Mouse (Mus musculus) stomach, postnatal 0 days (tissue): ENCODE measurements at regions not wholly inside any gene's neighbourhood (a gene's known extent, or its start where the extent isn't known, plus 50 kb on each side); places are given as distances from the start of the nearest gene placed in this dataset.

Source experiments
- CTCF ChIP-seq: IDR thresholded peaks from 2 replicates; pipeline ENCODE4 v1.5.1; 2016; ENCODE audit warnings: antibody characterized with exemption, low read depth, mild to moderate bottlenecking, moderate library complexity
- EP300 ChIP-seq: optimal IDR thresholded peaks from 2 replicates; pipeline ENCODE3; 2016; ENCODE audit warnings: antibody characterized with exemption

DNA sequence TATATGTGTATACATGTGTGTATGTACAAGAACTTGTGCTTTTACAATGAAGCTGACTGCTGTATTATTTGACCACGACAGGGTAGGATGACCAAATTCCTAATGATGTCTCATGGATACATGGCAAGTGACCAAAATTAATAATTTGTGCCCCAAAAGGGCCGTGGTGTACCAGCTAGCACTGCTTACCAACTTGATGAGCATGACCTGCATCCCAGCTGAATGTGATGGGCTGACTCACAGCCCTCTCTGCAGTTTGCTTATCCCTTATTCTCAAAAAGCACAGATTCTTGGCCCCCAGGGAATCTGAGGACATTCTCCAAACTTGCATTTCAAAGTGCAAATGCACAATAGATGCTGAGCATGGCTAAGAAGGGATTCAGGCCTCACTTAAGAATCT lies 420.8 kb downstream of the Sox2 start:
- TF ChIP-seq CTCF (no peak), EP300 (no peak)
